ENCODE assay signal across 13 mouse cellular contexts in the genomic region with DNA sequence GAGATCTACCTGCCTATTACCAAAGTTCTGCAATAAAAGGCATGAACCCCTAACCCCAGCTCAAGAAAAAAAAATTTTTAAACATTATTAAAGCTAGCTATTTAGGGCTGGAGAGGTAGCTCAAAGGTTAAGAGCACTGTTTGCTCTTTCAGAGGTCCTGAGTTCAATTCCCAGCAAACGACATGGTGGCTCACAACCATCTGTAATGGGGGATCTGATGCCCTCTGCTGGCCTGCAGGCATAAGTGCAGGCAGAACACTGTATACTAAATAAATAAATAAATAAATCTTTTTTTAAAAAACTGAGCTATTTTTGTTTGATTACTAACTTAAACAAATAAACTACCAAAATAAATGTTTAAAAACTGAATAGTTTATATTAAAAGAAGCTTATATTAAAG.
DNase-seq lines count a peak whose midpoint lies in the region; ATAC-seq and TF ChIP-seq lines count a peak whose summit lies in the region.
"Had no signal": no experiment of that assay in that cellular context is flagged by ENCODE, and none has a peak within 500 bp of the region (broad histone marks: within the 10 kb centered on the region; RNA-seq: fewer than 3 reads in every experiment).

No protein-coding gene starts in this region.

- DNase-seq in heart, adult 2 months, result no peak
- DNase-seq in lung, adult 2 months, result no peak
- no peak for DNase-seq in lung, postnatal 14 days
- DNase-seq in CH12.LX (ENCODE audit: extremely low read depth), result peak; percentile 13
- DNase-seq in heart, postnatal 14 days, result no peak
- no peak for DNase-seq in left cerebral cortex, adult 18-20 months (ENCODE audit: low spot score in 2 of 2)
- DNase-seq: kidney, adult 9 months; layer of hippocampus, adult 9-11 months; thymus, postnatal 25 days had no signal

- peaks cover 6% of the 10 kb centered on the region for H3K36me3 ChIP-seq in heart, adult 2 months (ENCODE audit: control insufficient read depth, insufficient read depth, low read length)
- H3K36me3 ChIP-seq in heart, embryonic 12.5 days, result no peaks in the 10 kb centered on the region
- no peaks in the 10 kb centered on the region for H3K36me3 ChIP-seq in CH12.LX (replicated peaks in 1 of 2; ENCODE audit: control insufficient read depth in 1 of 2, insufficient read depth in 1 of 2, low read length in 1 of 2)
- H3K36me3 ChIP-seq: limb, embryonic 10.5 days; midbrain, embryonic 12.5 days had no signal

- no peak; the same call in 1 of the 2 replicates for TF ChIP-seq RAD21 in CH12.LX (IDR thresholded peaks at IDR 0.05; ENCODE audit: low read depth, low read length)

- no peaks in the 10 kb centered on the region; the same call in none of the 2 replicates for H3K79me2 ChIP-seq in heart, adult 2 months (replicated peaks; ENCODE audit: control insufficient read depth, insufficient read depth, low read length)
- no peaks in the 10 kb centered on the region for H3K79me2 ChIP-seq in CH12.LX (replicated peaks; ENCODE audit: control insufficient read depth, extremely low read depth, insufficient read depth, poor library complexity, severe bottlenecking)

- 63% methylated on average over 1 of the region's 1 CpGs for WGBS in heart, adult 2 months
- WGBS in heart, embryonic 12.5 days, result 64% methylated on average over 1 of the region's 1 CpGs
- WGBS in lung, adult 2 months, result 53% methylated on average over 1 of the region's 1 CpGs

- no peak for ATAC-seq in heart, embryonic 12.5 days (ENCODE audit: insufficient number of reproducible peaks, low FRiP score)

- no peak overlapping the region for H3K27ac ChIP-seq in heart, adult 2 months
- H3K27ac ChIP-seq in heart, embryonic 12.5 days (ENCODE audit: poor library complexity, severe bottlenecking), result no peak overlapping the region
- H3K27ac ChIP-seq in CH12.LX (ENCODE audit: insufficient read depth, low read depth), result no peak overlapping the region
- H3K27ac ChIP-seq in cortical plate, adult 2 months (ENCODE audit: insufficient read depth, low read length), result no peak overlapping the region
- H3K27ac ChIP-seq: limb, embryonic 10.5 days; midbrain, embryonic 12.5 days had no signal

- intact Hi-C loops in heart, adult 2 months (cut with DNase I), result loop anchor here (10.0 kb wide), 1 partner anchor 309 kb away; no protein-coding TSS in a partner anchor
- intact Hi-C loops in heart, postnatal 14 days (cut with DNase I), result no loop called here

- H3K9ac ChIP-seq in heart, adult 2 months (ENCODE audit: low read depth, low read length), result no peak overlapping the region
- H3K9ac ChIP-seq in heart, embryonic 12.5 days, result no peak overlapping the region
- H3K9ac ChIP-seq in CH12.LX (ENCODE audit: insufficient read depth, low read depth), result no peak overlapping the region
- H3K9ac ChIP-seq: midbrain, embryonic 12.5 days had no signal

- H3K9me3 ChIP-seq in heart, embryonic 12.5 days (replicated peaks), result no peaks in the 10 kb centered on the region
- H3K9me3 ChIP-seq in CH12.LX (replicated peaks; ENCODE audit: low read length), result no peaks in the 10 kb centered on the region
- H3K9me3 ChIP-seq: limb, embryonic 10.5 days; midbrain, embryonic 12.5 days had no signal

- H3K27me3 ChIP-seq in heart, adult 2 months (ENCODE audit: control insufficient read depth, insufficient read depth, low read length), result no peaks in the 10 kb centered on the region
- no peaks in the 10 kb centered on the region for H3K27me3 ChIP-seq in heart, embryonic 12.5 days (replicated peaks)
- no peaks in the 10 kb centered on the region for H3K27me3 ChIP-seq in CH12.LX (replicated peaks)
- H3K27me3 ChIP-seq: midbrain, embryonic 12.5 days had no signal

- peak; percentile 68 for TF ChIP-seq CTCF in heart, adult 2 months (IDR thresholded peaks at IDR 0.05)
- peak; percentile 52 for TF ChIP-seq CTCF in lung, adult 2 months (IDR thresholded peaks at IDR 0.05; ENCODE audit: insufficient read depth, low read length)
- TF ChIP-seq CTCF in CH12.LX (conservative IDR thresholded peaks at IDR 0.05 in 1 of 2, IDR thresholded peaks at IDR 0.05 in 1 of 2; ENCODE audit: low read depth in 2 of 2, low read length in 2 of 2), result peak in 1 of 2 experiments; percentile 49; a peak in 3 of 4 replicates
- TF ChIP-seq CTCF in cortical plate, adult 2 months (IDR thresholded peaks at IDR 0.05; ENCODE audit: extremely low read depth, insufficient read depth, low read length), result peak; percentile 22; the same call in 1 of the 2 replicates

- no peak overlapping the region for H3K4me3 ChIP-seq in heart, adult 2 months
- no peak overlapping the region for H3K4me3 ChIP-seq in heart, embryonic 12.5 days
- H3K4me3 ChIP-seq in lung, adult 2 months (replicated peaks; ENCODE audit: extremely low read depth, low read depth, low read length), result no peak overlapping the region
- H3K4me3 ChIP-seq in CH12.LX (replicated peaks in 1 of 3; ENCODE audit: low read depth in 2 of 3, low read length in 2 of 3, poor library complexity in 1 of 3), result no peak overlapping the region
- H3K4me3 ChIP-seq in cortical plate, adult 2 months (ENCODE audit: insufficient read depth, low read length), result no peak overlapping the region
- H3K4me3 ChIP-seq: limb, embryonic 10.5 days; midbrain, embryonic 12.5 days had no signal

- peaks cover 11% of the 10 kb centered on the region for H3K4me1 ChIP-seq in heart, adult 2 months (ENCODE audit: control insufficient read depth, insufficient read depth, low read length)
- H3K4me1 ChIP-seq in heart, embryonic 12.5 days (replicated peaks), result peaks cover 13% of the 10 kb centered on the region
- 0 out of 2 replicates have a peak, but pooled peaks cover 3% of the 10 kb centered on the region for H3K4me1 ChIP-seq in lung, adult 2 months (ENCODE audit: control insufficient read depth, insufficient read depth, low read length)
- peaks cover 0 to 18% of the 10 kb centered on the region in 2 experiments; a peak in 2 of 4 replicates for H3K4me1 ChIP-seq in CH12.LX (ENCODE audit: control insufficient read depth in 1 of 2, insufficient read depth in 2 of 2)
- no peaks in the 10 kb centered on the region; the same call in 1 of the 2 replicates for H3K4me1 ChIP-seq in cortical plate, adult 2 months (ENCODE audit: control insufficient read depth, insufficient read depth, low read length)

- H3K4me2 ChIP-seq in heart, embryonic 12.5 days, result no peak overlapping the region
- no peak overlapping the region for H3K4me2 ChIP-seq in CH12.LX (ENCODE audit: insufficient read depth, low read depth, poor library complexity, severe bottlenecking)
- H3K4me2 ChIP-seq: midbrain, embryonic 12.5 days had no signal

- no peak for TF ChIP-seq EP300 in heart, adult 2 months (IDR thresholded peaks at IDR 0.05; ENCODE audit: insufficient read depth, low read depth, low read length)
- TF ChIP-seq EP300 in CH12.LX (IDR thresholded peaks at IDR 0.05; ENCODE audit: low read length), result no peak

- no peak for TF ChIP-seq POLR2A in heart, adult 2 months (IDR thresholded peaks at IDR 0.05; ENCODE audit: insufficient read depth, low read depth, low read length)
- TF ChIP-seq POLR2A in lung, adult 2 months (IDR thresholded peaks at IDR 0.05; ENCODE audit: borderline replicate concordance, extremely low read depth, low read depth, low read length), result no peak
- no peak for TF ChIP-seq POLR2A in CH12.LX (IDR thresholded peaks at IDR 0.05; ENCODE audit: low read depth, low read length)
- no peak for TF ChIP-seq POLR2A in cortical plate, adult 2 months (IDR thresholded peaks at IDR 0.05; ENCODE audit: extremely low read depth, insufficient read depth, low read length)

- dilution Hi-C loops in CH12.LX (cut with MboI; ENCODE audit: extremely low pct_ligation_motif_present, extremely low pct_unique_long_range_greater_than_20kb, low sequenced_read_pairs), result no loop called here

- in situ Hi-C loops in CH12.LX (cut with MboI; ENCODE audit: low pct_ligation_motif_present, low pct_unique_long_range_greater_than_20kb, low sequenced_read_pairs), result loop anchor here (25.0 kb wide), 3 partner anchors 301 to 1099 kb away; a partner anchor contains a TSS

TF ChIP-seq in CH12.LX, 34 proteins besides CTCF, POLR2A, EP300 and RAD21:
- TF ChIP-seq MEF2A (IDR thresholded peaks at IDR 0.05; ENCODE audit: borderline replicate concordance, low read depth, low read length) (no peak), BHLHE40 (IDR thresholded peaks at IDR 0.05; ENCODE audit: low read depth, low read length) (no peak), TBP (conservative IDR thresholded peaks at IDR 0.05; ENCODE audit: low read depth, low read length) (no peak), JUND (conservative IDR thresholded peaks at IDR 0.05; ENCODE audit: low read depth, low read length) (no peak), MAX (IDR thresholded peaks at IDR 0.05; ENCODE audit: low read length) (no peak), NRF1 (IDR thresholded peaks at IDR 0.05; ENCODE audit: low read depth, low read length) (no peak)
